Mouse (Mus musculus) spleen, adult 18-20 months (tissue): ENCODE measurements around the gene Rhog.
A peak's percentile ranks its signal among the peaks of the same experiment; 100 is the strongest.

ENCODE experiments used
- DNase-seq, 2 experiments: peaks; one replicate each; pipeline ENCODE4 v3.0.0; 2022; ENCODE audit warnings: mixed read lengths in 2 of 2

Rhog gene

DNA sequence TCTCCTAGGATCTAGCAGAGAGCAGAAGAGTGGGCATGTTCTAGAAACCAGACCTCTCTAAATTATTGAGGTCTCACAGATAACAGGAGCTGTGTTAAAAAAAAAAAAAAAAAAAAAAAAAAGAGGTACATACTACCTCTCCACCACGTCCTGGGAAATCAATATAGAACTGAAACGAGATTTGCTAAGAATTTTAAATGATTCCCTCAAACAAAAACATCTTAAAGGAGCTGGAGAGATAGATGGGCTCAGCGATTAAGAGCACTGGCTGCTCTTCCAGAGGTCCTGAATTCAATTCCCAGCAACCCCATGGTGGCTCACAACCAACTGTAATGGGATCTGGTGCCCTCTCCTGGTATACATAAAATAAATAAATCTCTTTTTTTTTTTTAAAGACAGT lies 44.8 kb downstream of the Rhog start:
- DNase-seq = no peak

DNA sequence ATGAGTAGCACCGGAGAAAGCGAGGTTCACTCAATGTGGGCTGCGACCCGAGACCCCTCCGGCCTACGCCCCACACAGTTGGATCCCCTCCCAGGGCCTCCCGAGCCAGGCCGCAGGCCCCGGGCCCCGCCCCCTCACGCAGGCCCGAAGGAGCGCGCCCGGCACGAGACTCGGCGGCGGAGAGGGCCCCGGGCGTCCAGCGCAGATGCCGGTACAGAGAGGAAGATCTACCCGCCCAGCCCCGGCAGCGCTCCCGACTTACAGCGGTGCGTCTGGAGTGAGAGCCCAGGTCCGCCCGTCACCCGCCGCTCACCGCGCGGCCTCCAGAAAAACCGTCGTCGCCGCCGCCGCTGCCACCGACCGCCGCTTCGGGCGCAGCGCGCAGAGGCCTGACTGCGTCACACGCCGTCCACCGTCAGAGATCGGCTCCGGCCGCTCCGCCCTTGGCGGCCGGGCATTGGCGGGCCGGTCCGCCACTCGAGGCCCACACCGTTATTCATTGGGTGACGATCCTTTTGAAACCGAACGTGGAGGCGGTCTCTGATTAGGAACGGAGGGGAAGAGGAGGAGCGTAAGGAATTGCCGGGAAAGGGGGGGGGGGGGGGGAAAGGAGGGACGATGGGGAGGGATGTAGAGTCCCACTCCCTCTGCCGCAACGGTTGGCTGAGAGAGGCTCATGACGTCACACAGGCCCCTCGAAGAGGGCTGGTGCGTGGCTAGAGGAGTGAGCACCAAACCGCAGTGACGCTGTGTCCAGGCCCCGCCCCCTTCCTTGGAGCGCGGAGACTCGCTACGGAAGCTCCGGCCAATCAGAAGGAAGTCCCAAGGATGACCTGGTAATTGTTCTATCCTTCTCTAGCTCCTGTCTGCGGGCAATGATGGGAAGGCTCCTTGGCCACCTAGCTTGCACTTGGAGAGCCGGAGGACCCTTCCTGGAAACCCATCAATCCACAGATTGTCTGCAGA lies 45.8 kb downstream of the Rhog start, which contains the start of the genes Nup98 and Pgap2:
TSS of gene Nup98 (minus strand) at position 421 of the 966 bp plus-strand sequence.
TSS of gene Pgap2 (plus strand) at position 453 of the 966 bp plus-strand sequence.
- peak; percentile 94 to 95 for DNase-seq

DNA sequence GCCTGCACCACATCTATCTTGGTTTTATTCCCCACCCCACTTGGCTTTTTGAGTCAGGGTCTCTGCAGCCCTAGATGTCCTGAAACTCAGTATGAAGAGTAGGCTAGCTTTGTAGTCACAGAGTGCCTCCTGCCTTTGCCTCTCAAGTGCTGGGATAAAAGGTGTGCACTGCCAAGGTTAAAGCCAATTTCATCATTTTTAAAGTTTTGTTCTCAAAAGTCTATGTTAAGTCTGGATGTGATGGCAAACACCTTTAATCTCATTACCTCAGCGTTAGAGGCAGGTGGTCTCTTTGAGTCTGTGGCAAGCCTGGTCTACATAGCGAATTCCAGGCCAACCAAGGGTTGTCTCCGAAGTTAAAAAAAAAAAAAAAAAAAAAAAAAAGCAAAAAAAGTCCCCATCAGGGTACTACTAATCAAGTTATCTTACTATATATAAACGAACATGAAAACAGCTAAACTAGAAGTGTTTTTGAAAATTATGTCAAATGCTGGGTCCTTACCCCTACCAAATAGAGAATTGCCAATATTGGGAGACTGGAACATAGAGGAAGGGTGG lies 47.0 kb downstream of the Rhog start:
- no peak for DNase-seq

DNA sequence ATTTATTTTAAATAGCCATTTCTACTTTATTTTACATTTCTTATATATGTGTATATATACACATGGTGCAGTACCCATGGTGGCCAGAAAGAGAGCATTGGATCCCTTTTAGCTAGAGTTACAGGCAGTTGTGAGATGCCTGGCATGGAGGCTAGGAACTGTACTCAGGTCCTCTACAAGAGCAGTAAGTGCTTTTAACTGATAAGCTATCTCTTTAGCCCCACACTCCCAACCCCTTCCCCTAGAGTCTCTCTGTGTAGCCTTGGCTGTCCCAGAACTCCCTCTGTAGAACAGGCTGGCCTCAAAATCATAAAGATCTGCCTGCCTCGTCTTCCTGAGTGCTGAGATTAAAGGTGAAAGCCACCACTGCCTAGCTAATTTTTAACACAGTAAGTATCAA lies 50.2 kb downstream of the Rhog start:
- DNase-seq = no peak

DNA sequence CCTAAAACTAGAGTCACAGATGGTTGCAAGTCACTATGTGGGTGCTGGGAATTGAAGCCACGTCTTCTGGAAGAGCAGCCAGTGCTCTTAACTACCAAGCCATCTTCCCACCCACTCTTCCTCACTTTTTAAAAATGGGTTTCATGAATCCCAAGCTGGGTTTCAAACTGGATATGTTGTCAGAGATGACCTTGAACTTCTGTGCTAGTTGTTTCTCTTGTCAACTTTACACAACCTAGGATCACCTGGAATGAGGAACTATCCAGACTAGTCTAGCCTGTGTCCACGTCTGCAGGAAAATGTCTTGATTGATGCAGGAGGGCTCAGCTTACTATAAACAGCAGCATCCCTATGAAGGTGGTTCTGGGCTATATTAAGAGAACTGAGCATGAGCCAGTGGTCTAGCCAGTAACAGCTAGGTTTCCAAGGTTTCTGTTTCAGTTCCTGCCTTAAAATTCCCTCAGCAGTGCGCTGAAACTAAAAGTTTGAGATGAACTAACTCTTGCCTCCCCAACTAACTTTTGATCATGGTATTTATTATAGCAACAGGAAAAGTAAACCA lies 51.5 kb downstream of the Rhog start:
- no peak for DNase-seq

DNA sequence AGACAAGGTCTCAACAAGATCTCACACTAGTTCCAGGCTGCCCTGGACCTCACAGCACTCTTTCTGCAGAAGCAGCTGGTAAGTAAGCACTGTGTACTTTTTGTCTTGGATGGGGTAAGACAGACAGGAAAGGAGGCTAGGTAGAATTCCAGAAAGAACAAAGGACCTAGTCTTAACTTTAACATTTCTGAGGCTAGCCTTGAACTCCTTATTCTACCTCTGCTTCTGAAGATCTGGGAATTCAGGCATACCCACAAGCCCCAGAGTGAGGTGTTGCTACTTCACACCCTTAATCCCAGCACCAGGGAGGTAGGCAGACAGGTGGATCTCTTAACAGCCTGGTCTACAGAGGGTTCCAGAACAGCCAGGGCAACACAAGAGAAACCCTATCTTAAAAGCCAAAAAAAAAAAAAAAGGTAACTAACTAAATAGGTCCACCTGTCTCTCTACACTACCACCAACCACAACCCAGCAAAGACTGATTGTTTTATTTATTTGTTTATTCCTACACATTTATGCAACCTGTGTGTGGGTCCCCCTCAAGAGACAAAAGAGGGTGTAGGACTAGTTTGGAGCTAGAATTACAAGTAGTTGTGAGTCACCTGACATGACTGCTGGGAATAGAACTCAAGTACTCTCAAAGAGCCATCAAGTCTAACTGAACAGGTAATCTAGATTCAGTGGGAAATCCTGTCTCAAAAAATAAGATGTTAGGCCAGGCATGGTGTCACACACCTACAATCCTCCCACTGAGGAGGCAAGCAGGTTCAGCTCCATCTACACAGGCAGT lies 54.7 kb downstream of the Rhog start:
- DNase-seq = no peak

DNA sequence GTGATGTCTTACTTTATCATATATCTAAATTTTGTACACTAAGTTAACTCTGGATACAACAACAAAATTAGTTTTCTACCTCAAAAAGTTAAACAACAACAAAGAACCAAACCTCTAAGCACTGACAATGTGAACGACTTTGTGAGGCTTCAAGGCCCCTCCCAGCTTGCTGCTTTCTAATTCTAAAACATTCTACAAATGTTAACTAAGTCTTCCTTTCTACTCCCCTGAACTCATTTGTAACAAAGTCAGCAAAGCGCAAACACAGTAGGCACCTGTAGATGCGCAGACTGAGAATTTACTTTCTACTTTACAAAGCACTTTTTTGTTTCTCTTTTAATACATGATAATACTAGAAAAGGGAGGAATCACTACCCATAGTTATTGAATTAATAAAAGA lies 55.3 kb downstream of the Rhog start:
- DNase-seq = no peak

DNA sequence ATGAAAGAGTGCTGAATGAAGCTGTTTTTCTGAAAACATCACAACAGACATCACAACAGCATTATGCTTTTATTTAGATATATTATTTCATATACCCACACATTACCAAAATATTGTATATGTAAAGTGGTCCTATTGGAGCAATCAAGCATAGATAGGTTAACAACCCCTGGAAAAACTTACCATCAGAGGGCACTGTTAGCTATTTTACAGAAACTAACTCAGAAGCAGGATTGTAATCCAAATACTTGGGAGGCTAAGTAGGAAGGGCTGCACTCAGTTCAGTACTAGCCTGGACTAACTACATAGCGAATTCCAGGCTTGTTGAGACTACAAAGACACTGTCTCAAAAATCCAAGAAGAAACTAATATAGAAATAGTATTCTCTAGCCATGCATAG lies 63.5 kb downstream of the Rhog start:
- no peak for DNase-seq
